Mouse (Mus musculus) left cerebral cortex, adult 18-20 months (tissue): Measurements from ENCODE around the gene Ddx39b. TPM values are rescaled to one million over a fixed set of nuclear protein-coding genes. Genes with fewer than 3 reads are reported as not detected.

Experiments
- DNase-seq, 2 experiments: peaks; one replicate each; pipeline ENCODE4 v3.0.0; 2021 to 2022; ENCODE audit warnings: low spot score in 2 of 2, mixed read lengths in 1 of 2
- total RNA-seq, 2 experiments: library from RNA; stranded (reverse); gene quantifications; 2 replicates each; pipeline ENCODE4 v1.2.3; 2021

Ddx39b gene
- total RNA-seq, 2 experiments from 2014 or later = 201 to 213 TPM

GRCm38 (mm10) chr17:35242015-35242941 is 732 bp downstream of the Ddx39b start:
- DNase-seq = peak; percentile 52 to 73

- peak; percentile 59 to 63 for DNase-seq
These were observed 1.5 kb downstream of the Ddx39b start for GRCm38 (mm10) chr17:35243086-35243485.

GRCm38 (mm10) chr17:35244999-35245398 is 3.5 kb downstream of the Ddx39b start:
- no peak for DNase-seq

GRCm38 (mm10) chr17:35245731-35246623 is 4.4 kb downstream of the Ddx39b start:
- no peak for DNase-seq

GRCm38 (mm10) chr17:35247144-35247543 is 5.6 kb downstream of the Ddx39b start:
- DNase-seq = no peak

GRCm38 (mm10) chr17:35248986-35249385 is 7.4 kb downstream of the Ddx39b start:
- DNase-seq = no peak

- DNase-seq = no peak
These were observed 8.1 kb downstream of the Ddx39b start for GRCm38 (mm10) chr17:35249451-35250197.

- no peak for DNase-seq
These were observed 9.0 kb downstream of the Ddx39b start for GRCm38 (mm10) chr17:35250348-35251120.

GRCm38 (mm10) chr17:35251162-35251719 is 9.7 kb downstream of the Ddx39b start:
- DNase-seq = no peak

GRCm38 (mm10) chr17:35251981-35252380 is 10.4 kb downstream of the Ddx39b start:
- DNase-seq = no peak

GRCm38 (mm10) chr17:35252619-35253292 is 11.2 kb downstream of the Ddx39b start:
- DNase-seq = no peak

- DNase-seq = no peak
These were observed 11.9 kb downstream of the Ddx39b start for GRCm38 (mm10) chr17:35253293-35254093.

- peak in 1 of 2 experiments; percentile 60 for DNase-seq
These were observed 12.9 kb downstream of the Ddx39b start for GRCm38 (mm10) chr17:35254241-35255098.

GRCm38 (mm10) chr17:35255301-35255700 is 13.8 kb downstream of the Ddx39b start:
- DNase-seq = no peak

GRCm38 (mm10) chr17:35255704-35256103 is 14.2 kb downstream of the Ddx39b start:
- no peak for DNase-seq

- no peak for DNase-seq
These were observed 15.8 kb downstream of the Ddx39b start for GRCm38 (mm10) chr17:35257378-35257777.

- DNase-seq = peak; percentile 91 to 95
These were observed 16.4 kb downstream of the Ddx39b start for GRCm38 (mm10) chr17:35257824-35258491.
